Mouse (Mus musculus) heart, embryonic 16.5 days (tissue): Measurements from ENCODE around the gene Shank2. TPM values are rescaled to one million over a fixed set of nuclear protein-coding genes. Genes with fewer than 3 reads are reported as not detected.

Experiments
- ATAC-seq: fragments of 200-750 bp; cut with Nextera tagmentation; replicated peaks from 2 replicates; pipeline ENCODE4 v1.8.0; 2017; ENCODE audit warnings: moderate number of reproducible peaks; ENCODE audit not compliant: insufficient read depth, low FRiP score; ENCODE audit errors: extremely low read depth
- H3K27ac ChIP-seq: fragments of 300-500 bp; sonication (generic); 2 replicates; pipeline ENCODE4 v1.5.1; 2014; ENCODE audit warnings: mild to moderate bottlenecking, low read length, control low read depth, moderate library complexity
- H3K27me3 ChIP-seq: fragments of 300-500 bp; sonication (generic); 2 replicates; pipeline ENCODE4 v1.6.1; 2014; ENCODE audit warnings: low read length, mixed read lengths; ENCODE audit not compliant: control insufficient read depth, insufficient read depth
- H3K36me3 ChIP-seq: fragments of 300-500 bp; sonication (generic); 2 replicates; pipeline ENCODE4 v1.6.1; 2014; ENCODE audit not compliant: control insufficient read depth, insufficient read depth
- H3K4me1 ChIP-seq: fragments of 300-500 bp; sonication (generic); 2 replicates; pipeline ENCODE4 v1.6.1; 2014; ENCODE audit warnings: low read length, mixed read lengths; ENCODE audit not compliant: control insufficient read depth, insufficient read depth
- H3K4me2 ChIP-seq: fragments of 300-500 bp; sonication (generic); 2 replicates; pipeline ENCODE4 v1.6.1; 2014; ENCODE audit warnings: low read depth, mild to moderate bottlenecking, control low read depth, low read length
- H3K4me3 ChIP-seq: fragments of 300-500 bp; sonication (generic); 2 replicates; pipeline ENCODE4 v1.5.1; 2014; ENCODE audit warnings: mild to moderate bottlenecking, control low read depth, low read length
- H3K9ac ChIP-seq: fragments of 300-500 bp; sonication (generic); 2 replicates; pipeline ENCODE4 v1.6.1; 2014; ENCODE audit warnings: low read length, control low read depth
- H3K9me3 ChIP-seq: fragments of 300-500 bp; sonication (generic); replicated peaks from 2 replicates; pipeline ENCODE4 v1.6.1; 2016; ENCODE audit warnings: low read length; ENCODE audit not compliant: control insufficient read depth
- WGBS: fragments of 180-500 bp; shearing (Covaris S2); extraction: QIAGEN DNeasy Blood & Tissue Kit; methylation state at CpG from one replicate; pipeline ENCODE4 v1.1.7; 2014; 5-methylcytosine and 5-hydroxymethylcytosine counted together
- polyA plus RNA-seq: library from polyadenylated mRNA; unstranded; fragments of >200 nt; fragmentation: Nextera tagmentation; extraction: Ambion mirVana; gene quantifications from 2 replicates; pipeline ENCODE4 v1.2.1, GENCODE M21; 2015

Shank2 gene
- polyA plus RNA-seq, 1 experiment from 2014 or later, result 0.79 TPM

DNA sequence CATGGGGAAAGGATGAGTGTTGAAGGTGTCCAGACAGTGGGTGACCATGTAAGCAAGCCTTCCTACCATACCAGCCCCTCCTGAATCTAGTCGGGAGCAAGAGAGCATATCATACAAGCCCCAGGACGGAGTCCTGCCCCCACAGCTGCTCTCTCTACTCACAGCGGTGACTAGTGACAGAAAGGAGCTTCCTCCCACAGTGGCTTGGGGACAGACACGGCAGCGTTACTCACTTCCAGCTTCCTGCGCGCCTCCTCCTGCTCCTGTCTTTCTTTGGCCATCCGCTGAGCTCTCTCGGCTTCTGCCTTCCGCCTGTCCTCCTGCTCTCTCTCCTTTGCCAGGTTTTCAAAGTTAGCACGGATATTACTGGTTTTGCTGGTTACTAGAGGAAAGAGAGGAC, 439.7 kb downstream of the Shank2 start:
- Histone ChIP-seq H3K27me3 (no peaks in the 10 kb centered on the region), H3K9ac (no peak overlapping the region), H3K27ac (no peak overlapping the region), H3K4me3 (no peak overlapping the region), H3K4me1 (no peaks in the 10 kb centered on the region), H3K4me2 (no peak overlapping the region), H3K9me3 (no peaks in the 10 kb centered on the region), H3K36me3 (peaks cover 76% of the 10 kb centered on the region)
- 87% methylated on average over 11 of the region's 11 CpGs for WGBS
- ATAC-seq, result no peak

DNA sequence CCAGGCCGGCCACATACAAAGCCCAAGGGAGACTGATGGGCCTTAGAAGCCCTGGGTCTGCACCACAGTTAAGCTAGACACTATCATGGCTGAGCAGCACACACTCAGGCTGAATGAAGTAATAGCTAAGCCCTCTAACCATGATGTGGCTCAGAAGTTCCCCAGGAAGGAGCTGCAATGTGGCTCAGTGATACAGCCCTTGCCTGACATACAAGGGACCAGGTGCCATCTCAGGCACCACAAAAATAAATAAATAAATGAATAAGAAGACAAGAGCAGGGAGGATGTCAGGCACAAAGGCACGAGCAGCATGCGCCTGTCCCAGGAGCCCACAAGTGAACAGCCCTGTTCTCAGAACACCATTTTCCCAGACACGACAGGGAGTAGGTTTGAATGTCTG, 440.2 kb downstream of the Shank2 start:
- no peak overlapping the region for H3K4me2 ChIP-seq
- H3K4me1 ChIP-seq, result no peaks in the 10 kb centered on the region
- H3K9ac ChIP-seq, result no peak overlapping the region
- H3K27ac ChIP-seq, result no peak overlapping the region
- H3K36me3 ChIP-seq, result peaks cover 72% of the 10 kb centered on the region
- no peaks in the 10 kb centered on the region for H3K27me3 ChIP-seq
- no peak overlapping the region for H3K4me3 ChIP-seq
- WGBS, result 89% methylated on average over 4 of the region's 4 CpGs
- H3K9me3 ChIP-seq, result no peaks in the 10 kb centered on the region
- ATAC-seq, result no peak

- H3K36me3 ChIP-seq, result peaks cover 64% of the 10 kb centered on the region
- 80% methylated on average over 7 of the region's 7 CpGs for WGBS
These were observed 443.1 kb downstream of the Shank2 start for GRCm38 (mm10) chr7:144444788-144445187.

DNA sequence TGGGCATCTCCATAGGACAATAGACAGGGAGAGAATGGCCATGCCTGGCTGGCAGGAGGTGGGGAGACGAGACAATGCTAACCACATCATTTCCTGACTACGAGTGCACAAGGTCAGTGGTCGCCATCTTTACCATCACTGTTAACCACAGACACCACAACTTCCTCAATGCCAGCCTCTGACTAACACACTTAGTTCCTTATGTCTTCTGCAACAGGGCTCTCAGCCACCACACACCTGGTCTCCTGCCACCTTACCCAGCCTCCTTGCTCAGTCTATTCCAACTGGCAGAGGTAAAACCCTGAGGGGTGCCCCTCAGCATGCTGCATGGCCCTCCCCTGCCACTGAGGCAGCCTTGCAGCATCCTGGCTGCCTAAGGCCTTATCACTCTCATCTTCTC, 445.4 kb downstream of the Shank2 start:
- no peak overlapping the region for H3K4me2 ChIP-seq
- H3K9ac ChIP-seq, result no peak overlapping the region
- no peaks in the 10 kb centered on the region for H3K27me3 ChIP-seq
- H3K9me3 ChIP-seq, result no peaks in the 10 kb centered on the region
- peaks cover 12% of the 10 kb centered on the region for H3K4me1 ChIP-seq
- WGBS, result 76% methylated on average over 3 of the region's 3 CpGs
- peaks cover 62% of the 10 kb centered on the region for H3K36me3 ChIP-seq
- no peak overlapping the region for H3K4me3 ChIP-seq
- ATAC-seq, result no peak
- H3K27ac ChIP-seq, result no peak overlapping the region

More at GRCm38 (mm10) chr7:144444788-144445187, 443.1 kb downstream of the Shank2 start:
- no peak overlapping the region for H3K4me2 ChIP-seq
- ATAC-seq, result no peak
- no peak overlapping the region for H3K9ac ChIP-seq
- peaks cover 6% of the 10 kb centered on the region for H3K4me1 ChIP-seq
- no peak overlapping the region for H3K27ac ChIP-seq
- no peaks in the 10 kb centered on the region for H3K9me3 ChIP-seq
- H3K27me3 ChIP-seq, result no peaks in the 10 kb centered on the region
- H3K4me3 ChIP-seq, result no peak overlapping the region

- peaks cover 12% of the 10 kb centered on the region for H3K4me1 ChIP-seq
- WGBS, result 81% methylated on average over 1 of the region's 1 CpGs
These were observed 446.5 kb downstream of the Shank2 start for GRCm38 (mm10) chr7:144448186-144448585.

GRCm38 (mm10) chr7:144449637-144450570, 448.2 kb downstream of the Shank2 start:
- H3K4me2 ChIP-seq, result no peak overlapping the region
- peak overlapping the region; percentile 75 for H3K27ac ChIP-seq
- no peaks in the 10 kb centered on the region for H3K9me3 ChIP-seq
- 59% methylated on average over 13 of the region's 13 CpGs for WGBS
- H3K4me3 ChIP-seq, result no peak overlapping the region
- peaks cover 75% of the 10 kb centered on the region for H3K36me3 ChIP-seq
- H3K9ac ChIP-seq, result no peak overlapping the region
- H3K27me3 ChIP-seq, result no peaks in the 10 kb centered on the region
- peak; percentile 94 for ATAC-seq
- H3K4me1 ChIP-seq, result peaks cover 12% of the 10 kb centered on the region

More at GRCm38 (mm10) chr7:144448186-144448585, 446.5 kb downstream of the Shank2 start:
- Histone ChIP-seq H3K4me3 (no peak overlapping the region), H3K27ac (no peak overlapping the region; the same call in 1 of the 2 replicates), H3K36me3 (peaks cover 71% of the 10 kb centered on the region), H3K27me3 (no peaks in the 10 kb centered on the region), H3K9me3 (no peaks in the 10 kb centered on the region), H3K9ac (no peak overlapping the region), H3K4me2 (no peak overlapping the region)
- no peak for ATAC-seq

GRCm38 (mm10) chr7:144450661-144451060, 448.9 kb downstream of the Shank2 start:
- Histone ChIP-seq H3K4me1 (peaks cover 12% of the 10 kb centered on the region), H3K27ac (no peak overlapping the region)

DNA sequence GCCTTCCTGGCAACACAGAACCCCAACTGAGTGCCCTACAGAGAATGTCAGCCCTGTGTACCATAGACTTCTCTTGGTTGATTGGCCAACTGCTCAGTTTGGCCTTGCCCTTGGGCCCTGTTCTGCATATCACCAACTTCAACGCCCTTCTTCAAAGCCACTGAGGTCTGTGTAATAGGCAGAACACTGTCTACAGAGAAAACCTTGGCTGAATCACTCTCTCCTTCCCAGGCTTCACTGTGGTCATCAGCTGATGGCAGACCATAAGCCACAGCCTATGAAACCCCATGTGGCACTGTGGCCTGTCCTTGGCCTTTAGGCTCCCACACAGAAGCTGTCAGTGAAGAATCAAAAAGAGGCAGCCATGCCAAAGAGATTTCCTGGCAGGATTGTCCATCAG, 457.2 kb downstream of the Shank2 start:
- no peaks in the 10 kb centered on the region for H3K4me1 ChIP-seq
- H3K4me2 ChIP-seq, result no peak overlapping the region
- 88% methylated on average over 1 of the region's 1 CpGs for WGBS
- H3K27me3 ChIP-seq, result no peaks in the 10 kb centered on the region
- peaks cover 83% of the 10 kb centered on the region for H3K36me3 ChIP-seq
- no peaks in the 10 kb centered on the region for H3K9me3 ChIP-seq
- H3K27ac ChIP-seq, result no peak overlapping the region
- no peak for ATAC-seq
- no peak overlapping the region for H3K4me3 ChIP-seq
- H3K9ac ChIP-seq, result no peak overlapping the region

More at GRCm38 (mm10) chr7:144450661-144451060, 448.9 kb downstream of the Shank2 start:
- H3K9ac ChIP-seq, result no peak overlapping the region
- no peaks in the 10 kb centered on the region for H3K27me3 ChIP-seq
- H3K9me3 ChIP-seq, result no peaks in the 10 kb centered on the region
- H3K36me3 ChIP-seq, result peaks cover 75% of the 10 kb centered on the region
- H3K4me2 ChIP-seq, result no peak overlapping the region
- WGBS, result 79% methylated on average over 9 of the region's 9 CpGs
- no peak overlapping the region for H3K4me3 ChIP-seq
- no peak for ATAC-seq

DNA sequence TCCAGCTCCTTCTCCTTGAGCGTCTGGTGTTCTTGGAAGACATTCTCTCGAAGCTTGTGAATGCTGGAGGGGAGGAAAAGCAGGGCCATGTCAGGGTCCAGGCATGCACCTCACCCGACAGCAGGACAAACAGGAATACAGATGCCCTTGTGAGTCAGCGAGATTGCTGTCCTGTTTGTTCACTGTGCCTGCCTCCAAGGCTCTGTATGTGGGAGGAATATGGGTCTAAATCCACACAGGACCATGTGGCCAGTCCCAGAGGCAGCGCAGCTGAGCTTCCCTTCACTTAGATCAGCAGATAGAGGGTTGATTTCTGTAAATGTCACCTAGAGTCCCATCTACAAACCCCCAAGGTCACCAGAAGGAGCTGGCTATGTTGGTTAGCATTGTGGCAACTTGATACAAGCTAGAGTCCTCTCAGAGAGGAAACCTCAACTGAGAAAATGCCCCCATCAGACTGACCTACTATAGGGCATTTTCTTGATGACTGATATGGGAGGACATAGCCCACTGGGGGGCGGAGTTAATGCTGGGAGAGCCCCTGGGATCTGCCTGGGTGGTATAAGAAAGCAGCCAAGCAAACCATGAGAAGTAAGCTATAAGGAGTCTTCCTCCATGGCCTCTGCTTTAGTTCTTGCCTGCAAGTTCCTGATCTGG, 459.6 kb downstream of the Shank2 start:
- no peak overlapping the region for H3K4me3 ChIP-seq
- H3K27me3 ChIP-seq, result no peaks in the 10 kb centered on the region
- WGBS, result 88% methylated on average over 6 of the region's 6 CpGs
- ATAC-seq, result no peak
- no peaks in the 10 kb centered on the region for H3K9me3 ChIP-seq
- no peak overlapping the region for H3K27ac ChIP-seq
- no peak overlapping the region for H3K9ac ChIP-seq
- H3K4me2 ChIP-seq, result no peak overlapping the region
- peaks cover 74% of the 10 kb centered on the region for H3K36me3 ChIP-seq
- no peaks in the 10 kb centered on the region for H3K4me1 ChIP-seq
